Mouse (Mus musculus) retina, postnatal 7 days (tissue): ENCODE results near the gene Serpine2.
A peak's percentile ranks its signal among the peaks of the same experiment; 100 is the strongest.

Source experiments
- DNase-seq: peaks from one replicate; pipeline ENCODE4 v3.0.0-alpha.2; 2012; ENCODE audit warnings: low read depth, low spot score

Serpine2 gene

GRCm38 (mm10) chr1:79815446-79815845 is 45.5 kb downstream of the Serpine2 start:
- DNase-seq, result no peak

- no peak for DNase-seq
Measured at GRCm38 (mm10) chr1:79809447-79809846, 51.5 kb downstream of the Serpine2 start.

- no peak for DNase-seq
Measured at GRCm38 (mm10) chr1:79806865-79807264, 54.1 kb downstream of the Serpine2 start.

- DNase-seq, result no peak
Measured at GRCm38 (mm10) chr1:79803614-79804013, 57.4 kb downstream of the Serpine2 start.

- no peak for DNase-seq
Measured at GRCm38 (mm10) chr1:79802858-79803427, 58.0 kb downstream of the Serpine2 start.

- no peak for DNase-seq
Measured at GRCm38 (mm10) chr1:79797084-79797483, 63.9 kb downstream of the Serpine2 start.

- DNase-seq, result peak; percentile 16
Measured at GRCm38 (mm10) chr1:79786267-79786927, 74.6 kb downstream of the Serpine2 start.

- DNase-seq, result no peak
Measured at GRCm38 (mm10) chr1:79782433-79782832, 78.5 kb downstream of the Serpine2 start.

GRCm38 (mm10) chr1:79778011-79778410 is 83.0 kb downstream of the Serpine2 start:
- DNase-seq, result no peak

- DNase-seq, result peak; percentile 95
Measured at GRCm38 (mm10) chr1:79775927-79776458, 85.0 kb downstream of the Serpine2 start, which contains the start of the genes Mrpl44 and Wdfy1. Gene Mrpl44 (plus strand): TSS chr1:79776018. Gene Wdfy1 (minus strand): TSS chr1:79776143.

GRCm38 (mm10) chr1:79774164-79774780 is 86.7 kb downstream of the Serpine2 start:
- DNase-seq, result no peak

- no peak for DNase-seq
Measured at GRCm38 (mm10) chr1:79768231-79768630, 92.7 kb downstream of the Serpine2 start.

- no peak for DNase-seq
Measured at GRCm38 (mm10) chr1:79764483-79764882, 96.5 kb downstream of the Serpine2 start.

- DNase-seq, result no peak
Measured at GRCm38 (mm10) chr1:79764031-79764430, 96.9 kb downstream of the Serpine2 start.

GRCm38 (mm10) chr1:79762282-79763250 is 98.4 kb downstream of the Serpine2 start:
- DNase-seq, result no peak

GRCm38 (mm10) chr1:79761917-79762271 is 99.1 kb downstream of the Serpine2 start:
- DNase-seq, result no peak

- peak; percentile 70 for DNase-seq
Measured at GRCm38 (mm10) chr1:79761106-79761916, 99.7 kb downstream of the Serpine2 start.

- no peak for DNase-seq
Measured at GRCm38 (mm10) chr1:79760656-79761055, 100.3 kb downstream of the Serpine2 start.

GRCm38 (mm10) chr1:79759436-79759972 is 101.5 kb downstream of the Serpine2 start:
- DNase-seq, result no peak

GRCm38 (mm10) chr1:79759006-79759405 is 102.0 kb downstream of the Serpine2 start:
- no peak for DNase-seq
